Mouse (Mus musculus) liver, embryonic 14.5 days (tissue): ENCODE measurements around the gene Mdm2. TPM values are rescaled to one million over a fixed set of nuclear protein-coding genes. Genes with fewer than 3 reads are reported as not detected.
"Not testable (repeated sequence)": the region's sequence is repeated elsewhere in the genome, so short reads cannot be mapped to it uniquely, and the experiment has no call there.

Source experiments
- ATAC-seq: fragments of 200-750 bp; cut with Nextera tagmentation; 2 replicates; pipeline ENCODE4 v1.8.0; 2017; ENCODE audit warnings: moderate number of reproducible peaks, mild to moderate bottlenecking, moderate library complexity; ENCODE audit not compliant: insufficient read depth
- DNase-seq, 3 experiments: peaks; one replicate each; pipeline ENCODE4 v3.0.0-alpha.2; 2012 to 2013; ENCODE audit warnings: low read depth in 3 of 3, low spot score in 3 of 3
- H3K27ac ChIP-seq: fragments of 300-500 bp; sonication (generic); 2 replicates; pipeline ENCODE4 v1.5.1; 2014; ENCODE audit warnings: moderate library complexity, mild to moderate bottlenecking, control low read depth, inconsistent platforms
- H3K27me3 ChIP-seq: fragments of 300-500 bp; sonication (generic); 2 replicates; pipeline ENCODE4 v1.6.1; 2014; ENCODE audit warnings: mild to moderate bottlenecking, low read length, moderate library complexity; ENCODE audit not compliant: control insufficient read depth, insufficient read depth
- H3K36me3 ChIP-seq: fragments of 300-500 bp; sonication (generic); replicated peaks from 2 replicates; pipeline ENCODE4 v1.6.1; 2014; ENCODE audit warnings: low read depth; ENCODE audit not compliant: control insufficient read depth, insufficient read depth
- H3K4me1 ChIP-seq, 2 experiments: fragments of 200-500 bp in 1 of 2; fragments of 300-500 bp in 1 of 2; sonication (generic) in 1 of 2; replicated peaks; 2 replicates each; pipeline ENCODE4 v1.6.1; 2012 to 2014; ENCODE audit warnings: antibody characterized with exemption in 1 of 2, inconsistent platforms in 1 of 2, low read length in 1 of 2; ENCODE audit not compliant: control insufficient read depth in 2 of 2, insufficient read depth in 2 of 2
- H3K4me2 ChIP-seq: fragments of 300-500 bp; sonication (generic); 2 replicates; pipeline ENCODE4 v1.6.1; 2014; ENCODE audit warnings: low read depth, mild to moderate bottlenecking, control low read depth, moderate library complexity
- H3K4me3 ChIP-seq, 2 experiments: fragments of 200-500 bp in 1 of 2; fragments of 300-500 bp in 1 of 2; sonication (generic) in 1 of 2; 2 replicates each; pipeline ENCODE4 v1.5.1; 2012 to 2014; ENCODE audit warnings: low read depth in 2 of 2, low read length in 2 of 2, mild to moderate bottlenecking in 2 of 2, control low read depth in 1 of 2, inconsistent platforms in 1 of 2, moderate library complexity in 1 of 2; ENCODE audit not compliant: insufficient read depth in 1 of 2
- H3K9ac ChIP-seq: fragments of 300-500 bp; sonication (generic); replicated peaks from 2 replicates; pipeline ENCODE4 v1.6.1; 2014; ENCODE audit warnings: mild to moderate bottlenecking, control low read depth, moderate library complexity
- H3K9me3 ChIP-seq: fragments of 300-500 bp; sonication (generic); 2 replicates; pipeline ENCODE4 v1.6.1; 2016; ENCODE audit warnings: low read length, mixed read lengths; ENCODE audit not compliant: control insufficient read depth
- CTCF ChIP-seq: IDR thresholded peaks from 2 replicates; pipeline ENCODE4 v1.5.1; 2016; ENCODE audit warnings: antibody characterized with exemption, low read depth, control low read depth
- EP300 ChIP-seq: IDR thresholded peaks from 2 replicates; pipeline ENCODE4 v1.6.1; 2016; ENCODE audit warnings: antibody characterized with exemption, low read depth
- WGBS: fragments of 180-500 bp; shearing (Covaris S2); extraction: QIAGEN DNeasy Blood & Tissue Kit; methylation state at CpG from one replicate; pipeline ENCODE4 v1.1.7; 2014; ENCODE audit not compliant: insufficient replicate concordance; 5-methylcytosine and 5-hydroxymethylcytosine counted together
- polyA plus RNA-seq, 2 experiments: library from polyadenylated mRNA; depleted of rRNA in 1 of 2; stranded (reverse) in 1 of 2; unstranded in 1 of 2; fragments of >200 nt; fragmentation: Nextera tagmentation in 1 of 2; extraction: Ambion mirVana in 1 of 2; gene quantifications; 2 replicates each; pipeline versions ENCODE4 v1.2.1 to v1.2.3; 2012 to 2014

Mdm2 gene
- polyA plus RNA-seq, 2 experiments, result 12.8 to 20.0 TPM

GRCm38 (mm10) chr10:117717583-117717982 is 7.0 kb upstream of the Mdm2 start:
- Histone ChIP-seq H3K4me2 (no peak overlapping the region), H3K27me3 (no peaks in the 10 kb centered on the region), H3K9ac (no peak overlapping the region), H3K4me1 (0 out of 4 replicates have a peak, but pooled peaks cover 0 to 7% of the 10 kb centered on the region in 2 experiments), H3K9me3 (no peaks in the 10 kb centered on the region), H3K4me3 (no peak overlapping the region), H3K27ac (no peak overlapping the region), H3K36me3 (no peaks in the 10 kb centered on the region)
- 4% methylated on average over 4 of the region's 4 CpGs for WGBS
- DNase-seq (no peak), ATAC-seq (no peak)
- no peak for TF ChIP-seq EP300
- TF ChIP-seq CTCF, result no peak

- 65% methylated on average over 3 of the region's 3 CpGs for WGBS
Measured at GRCm38 (mm10) chr10:117716686-117717085, 6.1 kb upstream of the Mdm2 start.

GRCm38 (mm10) chr10:117715654-117716053 is 5.1 kb upstream of the Mdm2 start:
- 81% methylated on average over 1 of the region's 1 CpGs for WGBS
- ATAC-seq, H3K9ac ChIP-seq: not testable (repeated sequence)

More at GRCm38 (mm10) chr10:117716686-117717085, 6.1 kb upstream of the Mdm2 start:
- no peak for DNase-seq
- no peaks in the 10 kb centered on the region for H3K27me3 ChIP-seq
- H3K4me1 ChIP-seq, result peaks cover 0 to 10% of the 10 kb centered on the region in 2 experiments; a peak in 1 of 4 replicates
- no peak overlapping the region for H3K4me2 ChIP-seq
- TF ChIP-seq EP300 (no peak), CTCF (no peak)
- no peak overlapping the region for H3K27ac ChIP-seq
- no peak overlapping the region for H3K9ac ChIP-seq
- no peak for ATAC-seq
- H3K36me3 ChIP-seq, result no peaks in the 10 kb centered on the region
- no peak overlapping the region for H3K4me3 ChIP-seq
- H3K9me3 ChIP-seq, result no peaks in the 10 kb centered on the region

GRCm38 (mm10) chr10:117714928-117715500 is 4.5 kb upstream of the Mdm2 start:
- no peak overlapping the region for H3K27ac ChIP-seq

More at GRCm38 (mm10) chr10:117715654-117716053, 5.1 kb upstream of the Mdm2 start:
- H3K27me3 ChIP-seq, H3K4me2 ChIP-seq, H3K9me3 ChIP-seq, DNase-seq, H3K27ac ChIP-seq, H3K4me3 ChIP-seq, H3K36me3 ChIP-seq: not testable (repeated sequence)
- H3K4me1 ChIP-seq, result peaks cover 0 to 10% of the 10 kb centered on the region in 2 experiments; a peak in 2 of 4 replicates

GRCm38 (mm10) chr10:117714048-117714545 is 3.5 kb upstream of the Mdm2 start:
- no peak overlapping the region for H3K4me3 ChIP-seq
- no peaks in the 10 kb centered on the region for H3K27me3 ChIP-seq
- no peaks in the 10 kb centered on the region for H3K9me3 ChIP-seq
- no peak for DNase-seq
- no peak overlapping the region for H3K9ac ChIP-seq
- WGBS, result 70% methylated on average over 3 of the region's 3 CpGs
- no peak overlapping the region for H3K27ac ChIP-seq
- ATAC-seq, result no peak
- no peak overlapping the region for H3K4me2 ChIP-seq
- H3K36me3 ChIP-seq, result no peaks in the 10 kb centered on the region
- TF ChIP-seq EP300 (no peak), CTCF (no peak)
- peaks cover 0 to 10% of the 10 kb centered on the region in 2 experiments; a peak in 2 of 4 replicates for H3K4me1 ChIP-seq

More at GRCm38 (mm10) chr10:117714928-117715500, 4.5 kb upstream of the Mdm2 start:
- no peak for DNase-seq
- Histone ChIP-seq H3K36me3 (no peaks in the 10 kb centered on the region), H3K9ac (no peak overlapping the region), H3K4me2 (no peak overlapping the region), H3K4me1 (peaks cover 0 to 10% of the 10 kb centered on the region in 2 experiments; a peak in 2 of 4 replicates), H3K4me3 (no peak overlapping the region), H3K9me3 (no peaks in the 10 kb centered on the region), H3K27me3 (no peaks in the 10 kb centered on the region)
- WGBS, result 45% methylated on average over 4 of the region's 4 CpGs
- no peak for TF ChIP-seq CTCF
- no peak for TF ChIP-seq EP300
- no peak for ATAC-seq
